Mouse (Mus musculus) thymus, adult 2 months (tissue): Measurements from ENCODE around the gene Tff3.

ENCODE experiments used
- CTCF ChIP-seq: fragments of 200-500 bp; IDR thresholded peaks from 2 replicates; pipeline ENCODE4 v1.5.1; 2012; ENCODE audit warnings: mild to moderate bottlenecking, control low read depth, low read length, moderate library complexity, borderline replicate concordance; ENCODE audit not compliant: control insufficient read depth, poor library complexity, insufficient read depth; ENCODE audit errors: extremely low read depth
- POLR2A ChIP-seq: fragments of 200-500 bp; IDR thresholded peaks from 2 replicates; pipeline ENCODE4 v1.6.1; 2012; ENCODE audit warnings: mild to moderate bottlenecking, low read length, control low read depth, moderate library complexity; ENCODE audit not compliant: control insufficient read depth, poor library complexity, insufficient read depth; ENCODE audit errors: extremely low read depth

- TF ChIP-seq CTCF (no peak), POLR2A (no peak)
These were observed 4.3 kb upstream of the Tff3 start for GRCm38 (mm10) chr17:31133776-31134175.
